Mouse (Mus musculus) CH12.LX (cell line): ENCODE results near the gene Zbtb20. TPM values are rescaled to one million over a fixed set of nuclear protein-coding genes. Genes with fewer than 3 reads are reported as not detected.

Experiments
- DNase-seq: peaks from one replicate; pipeline ENCODE4 v3.0.0-alpha.2; 2013; ENCODE audit errors: extremely low read depth
- H3K27ac ChIP-seq: 2 replicates; pipeline ENCODE4 v1.5.1; 2012; ENCODE audit warnings: low read depth, mild to moderate bottlenecking, control low read depth, moderate library complexity; ENCODE audit not compliant: insufficient read depth
- H3K27me3 ChIP-seq: replicated peaks from 2 replicates; pipeline ENCODE3; 2012; ENCODE audit warnings: inconsistent platforms
- H3K36me3 ChIP-seq, 2 experiments: replicated peaks in 1 of 2; 2 replicates each; pipeline versions ENCODE3 to v1.6.1; 2012; ENCODE audit warnings: inconsistent platforms in 1 of 2, low read length in 1 of 2, mild to moderate bottlenecking in 1 of 2, mixed read lengths in 1 of 2, moderate library complexity in 1 of 2; ENCODE audit not compliant: control insufficient read depth in 1 of 2, insufficient read depth in 1 of 2
- H3K4me1 ChIP-seq, 2 experiments: 2 replicates each; pipeline ENCODE4 v1.6.1; 2012; ENCODE audit warnings: inconsistent platforms in 1 of 2, moderate library complexity in 1 of 2; ENCODE audit not compliant: insufficient read depth in 2 of 2, control insufficient read depth in 1 of 2
- H3K4me2 ChIP-seq: 2 replicates; pipeline ENCODE4 v1.6.1; 2012; ENCODE audit warnings: low read depth, mild to moderate bottlenecking, control low read depth; ENCODE audit not compliant: poor library complexity, insufficient read depth, severe bottlenecking
- H3K4me3 ChIP-seq, 3 experiments: fragments of 150-350 bp in 1 of 3; sonication (generic) in 1 of 3; replicated peaks in 1 of 3; 2 replicates each; pipeline versions ENCODE3 to v1.5.1; 2011 to 2012; ENCODE audit warnings: low read depth in 2 of 3, low read length in 2 of 3, mild to moderate bottlenecking in 2 of 3, moderate library complexity in 2 of 3, control low read depth in 1 of 3, improper control_type of control experiment in 1 of 3, inconsistent platforms in 1 of 3, mixed read lengths in 1 of 3; ENCODE audit not compliant: poor library complexity in 1 of 3
- H3K79me2 ChIP-seq: replicated peaks from 2 replicates; pipeline ENCODE4 v1.6.1; 2012; ENCODE audit warnings: mild to moderate bottlenecking, moderate library complexity; ENCODE audit not compliant: control insufficient read depth, poor library complexity, insufficient read depth, severe bottlenecking; ENCODE audit errors: extremely low read depth
- H3K9ac ChIP-seq: 2 replicates; pipeline ENCODE4 v1.6.1; 2012; ENCODE audit warnings: low read depth, mild to moderate bottlenecking, control low read depth, moderate library complexity; ENCODE audit not compliant: insufficient read depth
- H3K9me3 ChIP-seq: replicated peaks from 2 replicates; pipeline ENCODE3; 2012; ENCODE audit warnings: low read length, inconsistent platforms, mixed read lengths
- BHLHE40 ChIP-seq: IDR thresholded peaks from 2 replicates; pipeline ENCODE4 v1.6.1; 2011; ENCODE audit warnings: mild to moderate bottlenecking, low read depth, low read length, improper control_type of control experiment
- CHD1 ChIP-seq: IDR thresholded peaks from 2 replicates; pipeline ENCODE4 v1.6.1; 2012; ENCODE audit warnings: low read depth, low read length, improper control_type of control experiment, inconsistent platforms
- CHD2 ChIP-seq: IDR thresholded peaks from 2 replicates; pipeline ENCODE4 v1.6.1; 2011; ENCODE audit warnings: low read length, improper control_type of control experiment
- CTCF ChIP-seq, 2 experiments: IDR thresholded peaks in 1 of 2; conservative IDR thresholded peaks in 1 of 2; 2 replicates each; pipeline ENCODE4 v1.5.1; 2011 to 2012; ENCODE audit warnings: low read depth in 2 of 2, low read length in 2 of 2, improper control_type of control experiment in 1 of 2, inconsistent platforms in 1 of 2, mild to moderate bottlenecking in 1 of 2, moderate library complexity in 1 of 2
- E2F4 ChIP-seq: IDR thresholded peaks from 2 replicates; pipeline ENCODE4 v1.6.1; 2011; ENCODE audit warnings: low read depth, low read length, improper control_type of control experiment; ENCODE audit not compliant: insufficient replicate concordance
- EP300 ChIP-seq: IDR thresholded peaks from 2 replicates; pipeline ENCODE4 v1.6.1; 2011; ENCODE audit warnings: low read length, improper control_type of control experiment
- ETS1 ChIP-seq: conservative IDR thresholded peaks from 2 replicates; pipeline ENCODE4 v1.6.1; 2012; ENCODE audit warnings: low read depth, mild to moderate bottlenecking, inconsistent platforms, low read length, improper control_type of control experiment, moderate library complexity
- GABPA ChIP-seq: IDR thresholded peaks from 2 replicates; pipeline ENCODE4 v1.6.1; 2012; ENCODE audit warnings: low read depth, low read length, improper control_type of control experiment, inconsistent platforms; ENCODE audit not compliant: insufficient replicate concordance
- JUN ChIP-seq: IDR thresholded peaks from 2 replicates; pipeline ENCODE4 v1.6.1; 2011; ENCODE audit warnings: low read depth, mild to moderate bottlenecking, low read length, improper control_type of control experiment, moderate library complexity; ENCODE audit not compliant: insufficient read depth
- JUND ChIP-seq: conservative IDR thresholded peaks from 2 replicates; pipeline ENCODE4 v1.6.1; 2011; ENCODE audit warnings: low read depth, low read length, improper control_type of control experiment
- MAX ChIP-seq: IDR thresholded peaks from 2 replicates; pipeline ENCODE4 v1.6.1; 2011; ENCODE audit warnings: low read length, improper control_type of control experiment
- MEF2A ChIP-seq: IDR thresholded peaks from 2 replicates; pipeline ENCODE4 v1.6.1; 2014; ENCODE audit warnings: low read depth, mild to moderate bottlenecking, inconsistent platforms, low read length, improper control_type of control experiment, borderline replicate concordance
- MXI1 ChIP-seq: IDR thresholded peaks from 2 replicates; pipeline ENCODE4 v1.6.1; 2011; ENCODE audit warnings: mild to moderate bottlenecking, low read depth, low read length, improper control_type of control experiment
- NELFE ChIP-seq: IDR thresholded peaks from 2 replicates; pipeline ENCODE4 v1.6.1; 2011; ENCODE audit warnings: low read depth, low read length, improper control_type of control experiment
- PAX5 ChIP-seq: IDR thresholded peaks from 2 replicates; pipeline ENCODE4 v1.6.1; 2012; ENCODE audit warnings: low read length, inconsistent platforms, mixed read lengths
- POLR2AphosphoS2 ChIP-seq: IDR thresholded peaks from 2 replicates; pipeline ENCODE4 v1.6.1; 2011; ENCODE audit warnings: low read depth, low read length, improper control_type of control experiment
- RAD21 ChIP-seq: IDR thresholded peaks from 2 replicates; pipeline ENCODE4 v1.6.1; 2011; ENCODE audit warnings: low read depth, mild to moderate bottlenecking, low read length, improper control_type of control experiment, moderate library complexity
- SMC3 ChIP-seq: IDR thresholded peaks from 2 replicates; pipeline ENCODE4 v1.6.1; 2011; ENCODE audit warnings: low read depth, low read length, improper control_type of control experiment
- TBP ChIP-seq: conservative IDR thresholded peaks from 2 replicates; pipeline ENCODE4 v1.6.1; 2011; ENCODE audit warnings: low read depth, low read length, improper control_type of control experiment
- UBTF ChIP-seq: IDR thresholded peaks from 2 replicates; pipeline ENCODE4 v1.6.1; 2012; ENCODE audit warnings: low read depth, mild to moderate bottlenecking, inconsistent platforms, low read length, improper control_type of control experiment, moderate library complexity
- ZC3H11A ChIP-seq: IDR thresholded peaks from 2 replicates; pipeline ENCODE4 v1.6.1; 2012; ENCODE audit warnings: low read depth, mild to moderate bottlenecking, inconsistent platforms, low read length, improper control_type of control experiment
- ZKSCAN1 ChIP-seq: IDR thresholded peaks from 2 replicates; pipeline ENCODE4 v1.6.1; 2012; ENCODE audit warnings: low read depth, inconsistent platforms, low read length, improper control_type of control experiment, borderline replicate concordance
- dilution Hi-C: fragments of 300-500 bp; cut with MboI; formaldehyde crosslinking; loops from 2 replicates; pipeline ENCODE4 v1.14.3; 2020; ENCODE audit warnings: low sequenced_read_pairs; ENCODE audit not compliant: extremely low pct_unique_long_range_greater_than_20kb, extremely low pct_ligation_motif_present
- in situ Hi-C: fragments of 300-500 bp; cut with MboI; formaldehyde crosslinking; loops from 3 replicates; pipeline ENCODE4 v1.14.3; 2019; ENCODE audit warnings: low sequenced_read_pairs, low pct_ligation_motif_present, low pct_unique_long_range_greater_than_20kb, mixed read lengths
- polyA plus RNA-seq: library from polyadenylated mRNA; unstranded; fragments of >175 nt; gene quantifications from 2 replicates; pipeline ENCODE4 v1.2.1, GENCODE M21; 2012; ENCODE audit warnings: low read depth; ENCODE audit not compliant: insufficient read length
- total RNA-seq, 2 experiments: library from RNA; depleted of rRNA; stranded (reverse); fragments of 300-350 nt in 1 of 2; fragments of >200 nt in 1 of 2; gene quantifications; 2 replicates each; pipeline ENCODE4 v1.2.3; 2012 to 2014

Zbtb20 gene
- total and polyA plus RNA-seq, 3 experiments = 24.9 to 58.0 (median 51.6) TPM

- dilution Hi-C loops (no loop called here), in situ Hi-C loops (no loop called here)
- Histone ChIP-seq H3K9ac (no peak overlapping the region), H3K36me3 (peaks cover 0 to 2% of the 10 kb centered on the region in 2 experiments), H3K27ac (peak overlapping the region; percentile 5; the same call in 1 of the 2 replicates), H3K9me3 (no peaks in the 10 kb centered on the region), H3K4me2 (no peak overlapping the region), H3K4me3 (no peak overlapping the region), H3K79me2 (peaks cover 19% of the 10 kb centered on the region), H3K4me1 (peaks cover 21 to 77% of the 10 kb centered on the region in 2 experiments), H3K27me3 (no peaks in the 10 kb centered on the region)
- DNase-seq = no peak
- no peak for TF ChIP-seq JUND
- no peak for TF ChIP-seq GABPA
- no peak for TF ChIP-seq UBTF
- no peak for TF ChIP-seq NELFE
These were observed 532.0 kb downstream of the Zbtb20 start for GRCm38 (mm10) chr16:43407594-43408142.

DNA sequence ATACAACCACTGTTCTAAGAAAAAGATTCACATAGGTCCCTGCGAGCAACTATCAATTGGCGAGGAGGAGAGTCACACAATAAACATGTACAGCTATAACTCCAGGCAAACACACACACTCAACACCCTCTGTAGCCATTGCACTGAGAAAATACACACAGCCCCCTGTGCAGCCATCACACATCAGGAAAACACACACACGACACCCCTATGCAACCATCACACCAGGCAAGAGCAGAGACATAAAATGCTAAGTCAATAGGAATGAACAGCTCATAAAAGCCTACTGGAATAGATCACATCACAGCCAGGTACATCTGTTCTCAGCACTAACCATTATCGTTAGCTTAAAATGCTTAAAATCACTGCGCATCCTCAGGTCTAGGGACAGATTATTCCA is 532.9 kb downstream of the Zbtb20 start:
- Histone ChIP-seq H3K4me2 (no peak overlapping the region; the same call in 1 of the 2 replicates), H3K27me3 (no peaks in the 10 kb centered on the region), H3K4me3 (no peak overlapping the region), H3K79me2 (peaks cover 22% of the 10 kb centered on the region), H3K27ac (peak overlapping the region; percentile 17), H3K9me3 (no peaks in the 10 kb centered on the region), H3K36me3 (peaks cover 0 to 2% of the 10 kb centered on the region in 2 experiments), H3K4me1 (peaks cover 18 to 87% of the 10 kb centered on the region in 2 experiments), H3K9ac (no peak overlapping the region)
- DNase-seq = no peak
- in situ Hi-C loops = no loop called here
- TF ChIP-seq MEF2A (no peak), TBP (no peak), CTCF (conservative IDR thresholded peaks at IDR 0.05 in 1 of 2, IDR thresholded peaks at IDR 0.05 in 1 of 2; ENCODE audit: low read depth in 2 of 2, low read length in 2 of 2) (no peak), ZC3H11A (no peak), EP300 (no peak), JUN (no peak), PAX5 (no peak), ZKSCAN1 (no peak), UBTF (no peak), POLR2AphosphoS2 (no peak), E2F4 (no peak), MXI1 (no peak), SMC3 (no peak), BHLHE40 (no peak), ETS1 (no peak), CHD1 (no peak), MAX (no peak), CHD2 (no peak), RAD21 (no peak)
- dilution Hi-C loops = no loop called here
